Mouse (Mus musculus) G1E (cell line): ENCODE measurements at regions not wholly inside any gene's neighbourhood (a gene's known extent, or its start where the extent isn't known, plus 50 kb on each side); places are given as distances from the start of the nearest gene placed in this dataset.

Source experiments
- ATAC-seq: 2 replicates; pipeline ENCODE4 v1.8.0; 2016; ENCODE audit warnings: mild to moderate bottlenecking; ENCODE audit not compliant: insufficient number of reproducible peaks, poor library complexity, low FRiP score, severe bottlenecking; ENCODE audit errors: extremely low read depth
- DNase-seq: peaks from one replicate; pipeline ENCODE4 v3.0.0; 2012; ENCODE audit warnings: low spot score
- H3K27me3 ChIP-seq: 2 replicates; pipeline ENCODE4 v1.6.1; 2012; ENCODE audit warnings: mild to moderate bottlenecking, low read length, inconsistent platforms; ENCODE audit not compliant: insufficient read depth
- H3K36me3 ChIP-seq: replicated peaks from 2 replicates; pipeline ENCODE3; 2012; ENCODE audit warnings: mild to moderate bottlenecking, inconsistent platforms
- H3K4me1 ChIP-seq: 2 replicates; pipeline ENCODE4 v1.6.1; 2012; ENCODE audit warnings: low read depth, low read length, inconsistent platforms, mixed read lengths; ENCODE audit not compliant: insufficient read depth
- H3K4me3 ChIP-seq: 2 replicates; pipeline ENCODE4 v1.5.1; 2012; ENCODE audit warnings: low read depth, mild to moderate bottlenecking, inconsistent platforms, low read length, moderate library complexity, mixed read lengths
- H3K9me3 ChIP-seq: replicated peaks from 2 replicates; pipeline ENCODE4 v1.6.1; 2012; ENCODE audit warnings: inconsistent platforms
- CTCF ChIP-seq: IDR thresholded peaks from 2 replicates; pipeline ENCODE4 v1.5.1; 2012; ENCODE audit warnings: low read depth, low read length, inconsistent platforms, mixed read lengths
- GATA1 ChIP-seq: IDR thresholded peaks from 2 replicates; pipeline ENCODE4 v1.6.1; 2012; ENCODE audit warnings: borderline replicate concordance, low read length, inconsistent platforms, mixed read lengths
- GATA2 ChIP-seq: IDR thresholded peaks from 2 replicates; pipeline ENCODE4 v1.6.1; 2012; ENCODE audit warnings: low read depth, low read length, inconsistent platforms, borderline replicate concordance
- POLR2AphosphoS5 ChIP-seq: IDR thresholded peaks from 2 replicates; pipeline ENCODE4 v1.6.1; 2012; ENCODE audit warnings: low read depth, low read length, inconsistent platforms; ENCODE audit not compliant: insufficient replicate concordance
- TAL1 ChIP-seq: conservative IDR thresholded peaks from 2 replicates; pipeline ENCODE4 v1.6.1; 2012; ENCODE audit warnings: low read depth, low read length, inconsistent platforms, mixed read lengths

- no peak for ATAC-seq
- no peak overlapping the region for H3K4me3 ChIP-seq
These were observed 331.3 kb upstream of the Gm5148 start for GRCm38 (mm10) chr3:38055627-38056026.

GRCm38 (mm10) chr3:38052941-38053340 is 328.7 kb upstream of the Gm5148 start:
- H3K4me3 ChIP-seq = no peak overlapping the region
- ATAC-seq (no peak), DNase-seq (no peak)
- no peak for TF ChIP-seq GATA2
- no peak for TF ChIP-seq GATA1
- TF ChIP-seq POLR2AphosphoS5 = no peak
- TF ChIP-seq TAL1 = no peak
- TF ChIP-seq CTCF = no peak
- no peaks in the 10 kb centered on the region for H3K9me3 ChIP-seq
- H3K36me3 ChIP-seq = no peaks in the 10 kb centered on the region
- no peaks in the 10 kb centered on the region for H3K4me1 ChIP-seq
- peaks cover 10% of the 10 kb centered on the region for H3K27me3 ChIP-seq

More at GRCm38 (mm10) chr3:38055627-38056026, 331.3 kb upstream of the Gm5148 start:
- no peak for DNase-seq
- no peak for TF ChIP-seq GATA1
- no peak for TF ChIP-seq TAL1
- no peak for TF ChIP-seq POLR2AphosphoS5
- TF ChIP-seq CTCF = no peak
- TF ChIP-seq GATA2 = no peak
- H3K4me1 ChIP-seq = no peaks in the 10 kb centered on the region
- 0 out of 2 replicates have a peak, but pooled peaks cover 3% of the 10 kb centered on the region for H3K27me3 ChIP-seq
- no peaks in the 10 kb centered on the region for H3K9me3 ChIP-seq
- H3K36me3 ChIP-seq = no peaks in the 10 kb centered on the region

GRCm38 (mm10) chr3:38051748-38052147 is 327.5 kb upstream of the Gm5148 start:
- Histone ChIP-seq H3K27me3 (peaks cover 10% of the 10 kb centered on the region), H3K36me3 (no peaks in the 10 kb centered on the region), H3K9me3 (no peaks in the 10 kb centered on the region), H3K4me1 (no peaks in the 10 kb centered on the region), H3K4me3 (no peak overlapping the region)
- no peak for ATAC-seq
- no peak for DNase-seq
- TF ChIP-seq POLR2AphosphoS5 (no peak), CTCF (no peak), GATA1 (no peak), TAL1 (no peak), GATA2 (no peak)

- no peak for DNase-seq
- Histone ChIP-seq H3K9me3 (no peaks in the 10 kb centered on the region), H3K36me3 (no peaks in the 10 kb centered on the region), H3K4me1 (no peaks in the 10 kb centered on the region), H3K27me3 (peaks cover 15% of the 10 kb centered on the region), H3K4me3 (no peak overlapping the region)
- no peak for ATAC-seq
- TF ChIP-seq TAL1 (no peak), CTCF (no peak), GATA2 (no peak), POLR2AphosphoS5 (no peak), GATA1 (no peak)
These were observed 326.6 kb upstream of the Gm5148 start for GRCm38 (mm10) chr3:38050856-38051255.

GRCm38 (mm10) chr3:38050366-38050765 is 326.1 kb upstream of the Gm5148 start:
- Histone ChIP-seq H3K4me1 (no peaks in the 10 kb centered on the region), H3K36me3 (no peaks in the 10 kb centered on the region), H3K9me3 (no peaks in the 10 kb centered on the region), H3K4me3 (no peak overlapping the region), H3K27me3 (peaks cover 15% of the 10 kb centered on the region)
- TF ChIP-seq TAL1 (no peak), POLR2AphosphoS5 (no peak), CTCF (no peak), GATA2 (no peak)
- ATAC-seq (no peak), DNase-seq (no peak)

- no peaks in the 10 kb centered on the region for H3K36me3 ChIP-seq
- no peak for DNase-seq
- no peaks in the 10 kb centered on the region for H3K9me3 ChIP-seq
- peaks cover 15% of the 10 kb centered on the region for H3K27me3 ChIP-seq
- no peaks in the 10 kb centered on the region for H3K4me1 ChIP-seq
- H3K4me3 ChIP-seq = no peak overlapping the region
- TF ChIP-seq TAL1 = no peak
- TF ChIP-seq POLR2AphosphoS5 = no peak
- no peak for TF ChIP-seq GATA2
- TF ChIP-seq CTCF = no peak
- TF ChIP-seq GATA1 = no peak
- no peak for ATAC-seq
These were observed 325.0 kb upstream of the Gm5148 start for GRCm38 (mm10) chr3:38049290-38049689.
